Mouse (Mus musculus) retina, embryonic 14.5 days (tissue): Measurements from ENCODE around the gene Phactr3.
"Not testable (repeated sequence)": the region's sequence is repeated elsewhere in the genome, so short reads cannot be mapped to it uniquely, and the experiment has no call there.

Experiments used
- DNase-seq: peaks from one replicate; pipeline ENCODE4 v3.0.0-alpha.2; 2015; ENCODE audit warnings: low spot score

The Phactr3 gene

GRCm38 (mm10) chr2:178118801-178119560 lies at the start of gene Phactr3:
TSS of gene Phactr3 (plus strand) at chr2:178118975.
- peak; percentile 43 for DNase-seq

GRCm38 (mm10) chr2:178078166-178078717 lies 40.5 kb upstream of the Phactr3 start, which contains the start of gene Zfp931:
TSS of gene Zfp931 (minus strand) at chr2:178078476.
- not testable (repeated sequence) for DNase-seq

- no peak for DNase-seq
Observed at GRCm38 (mm10) chr2:178089586-178089985, 29.2 kb upstream of the Phactr3 start.

GRCm38 (mm10) chr2:178098021-178098420 lies 20.8 kb upstream of the Phactr3 start:
- peak; percentile 79 for DNase-seq

- peak; percentile 82 for DNase-seq
Observed at GRCm38 (mm10) chr2:178101957-178102356, 16.8 kb upstream of the Phactr3 start.

- DNase-seq = peak; percentile 79
Observed at GRCm38 (mm10) chr2:178117946-178118345, 829 bp upstream of the Phactr3 start.

GRCm38 (mm10) chr2:178119561-178120355 lies 983 bp downstream of the Phactr3 start:
- DNase-seq = no peak

- DNase-seq = no peak
Observed at GRCm38 (mm10) chr2:178120356-178120645, 1.5 kb downstream of the Phactr3 start.

GRCm38 (mm10) chr2:178120651-178121374 lies 2.0 kb downstream of the Phactr3 start:
- DNase-seq = no peak

GRCm38 (mm10) chr2:178121375-178121688 lies 2.6 kb downstream of the Phactr3 start:
- DNase-seq = no peak

GRCm38 (mm10) chr2:178121946-178122665 lies 3.3 kb downstream of the Phactr3 start:
- no peak for DNase-seq

GRCm38 (mm10) chr2:178123466-178123865 lies 4.7 kb downstream of the Phactr3 start:
- DNase-seq = no peak

GRCm38 (mm10) chr2:178125427-178125826 lies 6.7 kb downstream of the Phactr3 start:
- no peak for DNase-seq

- no peak for DNase-seq
Observed at GRCm38 (mm10) chr2:178126041-178126820, 7.5 kb downstream of the Phactr3 start.

GRCm38 (mm10) chr2:178128594-178128993 lies 9.8 kb downstream of the Phactr3 start:
- DNase-seq = no peak

- no peak for DNase-seq
Observed at GRCm38 (mm10) chr2:178129161-178129560, 10.4 kb downstream of the Phactr3 start.

GRCm38 (mm10) chr2:178129676-178130075 lies 10.9 kb downstream of the Phactr3 start:
- DNase-seq = no peak

GRCm38 (mm10) chr2:178130536-178130935 lies 11.8 kb downstream of the Phactr3 start:
- DNase-seq = no peak

- DNase-seq = no peak
Observed at GRCm38 (mm10) chr2:178131011-178131410, 12.2 kb downstream of the Phactr3 start.

- no peak for DNase-seq
Observed at GRCm38 (mm10) chr2:178131606-178132365, 13.0 kb downstream of the Phactr3 start.
